Mouse (Mus musculus) liver, adult (tissue): ENCODE data around the gene Pbp2.

Experiments used
- GATA4 ChIP-seq: IDR thresholded peaks from 2 replicates; pipeline ENCODE4 v1.6.1; 2014; ENCODE audit warnings: mild to moderate bottlenecking, low read length; ENCODE audit not compliant: insufficient replicate concordance

The Pbp2 gene

GRCm38 (mm10) chr6:135278302-135278701 lies 31.9 kb downstream of the Pbp2 start:
- no peak for TF ChIP-seq GATA4

- TF ChIP-seq GATA4, result no peak
Measured at GRCm38 (mm10) chr6:135276474-135277295, 33.5 kb downstream of the Pbp2 start.

- no peak for TF ChIP-seq GATA4
Measured at GRCm38 (mm10) chr6:135275231-135275630, 35.0 kb downstream of the Pbp2 start.

GRCm38 (mm10) chr6:135273066-135273465 lies 37.1 kb downstream of the Pbp2 start:
- TF ChIP-seq GATA4, result no peak

- no peak for TF ChIP-seq GATA4
Measured at GRCm38 (mm10) chr6:135271761-135272160, 38.4 kb downstream of the Pbp2 start.

GRCm38 (mm10) chr6:135269626-135270025 lies 40.6 kb downstream of the Pbp2 start:
- TF ChIP-seq GATA4, result no peak

- no peak for TF ChIP-seq GATA4
Measured at GRCm38 (mm10) chr6:135268392-135268791, 41.8 kb downstream of the Pbp2 start.

GRCm38 (mm10) chr6:135267221-135267620 lies 43.0 kb downstream of the Pbp2 start:
- TF ChIP-seq GATA4, result no peak

- no peak for TF ChIP-seq GATA4
Measured at GRCm38 (mm10) chr6:135266056-135266455, 44.1 kb downstream of the Pbp2 start.

GRCm38 (mm10) chr6:135264136-135264535 lies 46.1 kb downstream of the Pbp2 start:
- no peak for TF ChIP-seq GATA4

- no peak for TF ChIP-seq GATA4
Measured at GRCm38 (mm10) chr6:135262565-135262964, 47.6 kb downstream of the Pbp2 start.

- no peak for TF ChIP-seq GATA4
Measured at GRCm38 (mm10) chr6:135261124-135261523, 49.1 kb downstream of the Pbp2 start.

GRCm38 (mm10) chr6:135260435-135260834 lies 49.8 kb downstream of the Pbp2 start:
- TF ChIP-seq GATA4, result no peak
